Mouse (Mus musculus) kidney, embryonic 14.5 days (tissue): ENCODE data around the gene Creld1. TPM values are rescaled to one million over a fixed set of nuclear protein-coding genes. Genes with fewer than 3 reads are reported as not detected.

Experiments used
- ATAC-seq: fragments of 200-750 bp; cut with Nextera tagmentation; 2 replicates; pipeline ENCODE4 v1.8.0; 2017; ENCODE audit warnings: moderate number of reproducible peaks, mild to moderate bottlenecking, moderate TSS enrichment, moderate library complexity; ENCODE audit not compliant: low FRiP score, low TSS enrichment
- H3K27ac ChIP-seq: fragments of 300-500 bp; sonication (generic); 2 replicates; pipeline ENCODE4 v1.5.1; 2014; ENCODE audit warnings: low read depth, mild to moderate bottlenecking, low read length, moderate library complexity, mixed read lengths
- H3K27me3 ChIP-seq: fragments of 300-500 bp; sonication (generic); 2 replicates; pipeline ENCODE4 v1.6.1; 2014; ENCODE audit warnings: mild to moderate bottlenecking, low read length; ENCODE audit not compliant: control insufficient read depth, insufficient read depth
- H3K36me3 ChIP-seq: fragments of 300-500 bp; sonication (generic); 2 replicates; pipeline ENCODE4 v1.6.1; 2014; ENCODE audit warnings: low read length, mixed read lengths; ENCODE audit not compliant: control insufficient read depth, insufficient read depth
- H3K4me1 ChIP-seq: fragments of 300-500 bp; sonication (generic); 2 replicates; pipeline ENCODE4 v1.6.1; 2014; ENCODE audit warnings: low read length, mixed read lengths; ENCODE audit not compliant: control insufficient read depth, insufficient read depth
- H3K4me2 ChIP-seq: fragments of 300-500 bp; sonication (generic); replicated peaks from 2 replicates; pipeline ENCODE4 v1.6.1; 2014; ENCODE audit warnings: low read depth, mild to moderate bottlenecking, low read length
- H3K4me3 ChIP-seq: fragments of 300-500 bp; sonication (generic); 2 replicates; pipeline ENCODE4 v1.5.1; 2014; ENCODE audit warnings: mild to moderate bottlenecking, low read length
- H3K9ac ChIP-seq: fragments of 300-500 bp; sonication (generic); 2 replicates; pipeline ENCODE4 v1.6.1; 2014; ENCODE audit warnings: low read depth, mild to moderate bottlenecking, low read length, moderate library complexity
- H3K9me3 ChIP-seq: fragments of 300-500 bp; sonication (generic); 2 replicates; pipeline ENCODE4 v1.6.1; 2016; ENCODE audit warnings: low read length; ENCODE audit not compliant: control insufficient read depth
- WGBS: fragments of 180-500 bp; shearing (Covaris S2); extraction: QIAGEN DNeasy Blood & Tissue Kit; methylation state at CpG from one replicate; pipeline ENCODE4 v1.1.7; 2014; 5-methylcytosine and 5-hydroxymethylcytosine counted together
- polyA plus RNA-seq: library from polyadenylated mRNA; unstranded; fragments of >200 nt; fragmentation: Nextera tagmentation; extraction: Ambion mirVana; gene quantifications from 2 replicates; pipeline ENCODE4 v1.2.1, GENCODE M21; 2014

Gene Creld1
- polyA plus RNA-seq, 1 experiment from 2014 or later, result 25.4 TPM

- Histone ChIP-seq H3K9me3 (no peaks in the 10 kb centered on the region), H3K4me3 (peak overlapping the region; percentile 70), H3K9ac (peak overlapping the region; percentile 92), H3K36me3 (peaks cover 14% of the 10 kb centered on the region), H3K4me1 (peaks cover 6% of the 10 kb centered on the region; the same call in 1 of the 2 replicates), H3K4me2 (peak overlapping the region; percentile 80), H3K27me3 (no peaks in the 10 kb centered on the region), H3K27ac (peak overlapping the region; percentile 3; the same call in 1 of the 2 replicates)
- WGBS, result 42% methylated on average over 9 of the region's 9 CpGs
- ATAC-seq, result no peak
These were observed 41.0 kb upstream of the Creld1 start for GRCm38 (mm10) chr6:113442087-113442441.

DNA sequence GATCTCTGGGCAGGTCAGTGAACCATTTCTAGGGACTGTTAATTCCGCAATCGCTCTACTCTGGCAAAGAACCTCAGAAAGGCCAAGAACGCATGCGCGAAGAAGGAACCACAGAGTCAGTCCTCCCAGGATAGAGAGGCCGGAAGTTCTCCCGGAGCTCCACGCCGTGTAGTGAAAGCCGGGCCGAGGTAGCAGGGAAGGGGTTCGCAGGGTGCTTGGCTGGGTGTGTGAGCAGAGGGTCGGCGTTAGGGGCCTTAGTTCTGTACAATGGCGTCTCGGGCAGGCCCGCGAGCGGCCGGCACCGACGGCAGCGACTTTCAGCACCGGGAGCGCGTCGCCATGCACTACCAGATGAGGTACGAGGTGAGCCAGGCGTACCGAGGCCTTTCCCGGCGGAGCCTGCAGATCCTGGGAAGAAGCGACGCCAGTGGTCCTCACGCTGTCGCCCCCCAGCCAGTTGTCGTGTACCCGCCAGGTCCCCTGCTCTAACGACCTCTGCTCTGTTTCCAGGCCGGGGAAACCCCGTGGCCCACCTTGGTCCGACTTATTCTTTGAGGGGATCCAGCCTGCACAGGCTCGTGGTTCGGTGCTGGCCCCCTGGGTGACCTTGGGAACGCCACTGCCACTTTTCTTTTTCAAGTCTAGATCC lies 40.5 kb upstream of the Creld1 start, which contains the start of gene Jagn1:
Gene Jagn1 (plus strand): TSS at position 128 of the 649 bp plus-strand sequence.
- Histone ChIP-seq H3K9ac (peak within 1 kb of the TSS; percentile 92), H3K9me3 (no peaks in the 10 kb centered on the region), H3K4me3 (peak within 1 kb of the TSS; percentile 70), H3K27me3 (no peaks in the 10 kb centered on the region), H3K4me2 (peak within 1 kb of the TSS; percentile 80), H3K36me3 (peaks cover 19% of the 10 kb centered on the region), H3K4me1 (peaks cover 6% of the 10 kb centered on the region; the same call in 1 of the 2 replicates), H3K27ac (peak within 1 kb of the TSS; percentile 21; the same call in 1 of the 2 replicates)
- peak; percentile 91 for ATAC-seq
- WGBS, result under 1% methylated on average over 45 of the region's 45 CpGs

DNA sequence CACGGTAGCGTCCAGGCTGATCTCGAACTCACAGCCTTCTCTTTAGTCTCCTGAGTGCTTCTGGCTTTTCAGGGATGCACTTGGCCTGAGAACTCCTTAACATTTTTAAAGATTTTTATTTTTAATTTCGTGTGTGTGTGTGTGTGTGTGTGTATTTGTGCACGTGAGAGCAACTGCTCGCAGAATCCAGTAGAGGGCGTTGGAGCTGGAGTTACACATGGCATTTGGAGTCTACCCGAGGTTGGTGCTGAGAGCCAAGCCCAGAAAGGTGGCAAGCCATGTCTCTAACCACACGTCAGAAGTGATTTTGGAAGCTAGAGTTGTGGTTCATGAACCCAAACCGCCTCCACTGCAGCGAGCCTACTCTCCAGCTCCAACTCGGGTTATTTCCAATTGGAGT lies 40.0 kb upstream of the Creld1 start:
- peak overlapping the region; percentile 80 for H3K4me2 ChIP-seq
- peaks cover 24% of the 10 kb centered on the region for H3K36me3 ChIP-seq
- H3K9ac ChIP-seq, result peak overlapping the region; percentile 92
- H3K4me3 ChIP-seq, result peak overlapping the region; percentile 70
- H3K27ac ChIP-seq, result peak overlapping the region; percentile 21; the same call in 1 of the 2 replicates
- WGBS, result 51% methylated on average over 12 of the region's 12 CpGs
- H3K4me1 ChIP-seq, result peaks cover 6% of the 10 kb centered on the region; the same call in 1 of the 2 replicates
- ATAC-seq, result 0 out of 2 replicates have a peak, but pooled peaks have one; percentile 14
- H3K27me3 ChIP-seq, result no peaks in the 10 kb centered on the region
- no peaks in the 10 kb centered on the region for H3K9me3 ChIP-seq

DNA sequence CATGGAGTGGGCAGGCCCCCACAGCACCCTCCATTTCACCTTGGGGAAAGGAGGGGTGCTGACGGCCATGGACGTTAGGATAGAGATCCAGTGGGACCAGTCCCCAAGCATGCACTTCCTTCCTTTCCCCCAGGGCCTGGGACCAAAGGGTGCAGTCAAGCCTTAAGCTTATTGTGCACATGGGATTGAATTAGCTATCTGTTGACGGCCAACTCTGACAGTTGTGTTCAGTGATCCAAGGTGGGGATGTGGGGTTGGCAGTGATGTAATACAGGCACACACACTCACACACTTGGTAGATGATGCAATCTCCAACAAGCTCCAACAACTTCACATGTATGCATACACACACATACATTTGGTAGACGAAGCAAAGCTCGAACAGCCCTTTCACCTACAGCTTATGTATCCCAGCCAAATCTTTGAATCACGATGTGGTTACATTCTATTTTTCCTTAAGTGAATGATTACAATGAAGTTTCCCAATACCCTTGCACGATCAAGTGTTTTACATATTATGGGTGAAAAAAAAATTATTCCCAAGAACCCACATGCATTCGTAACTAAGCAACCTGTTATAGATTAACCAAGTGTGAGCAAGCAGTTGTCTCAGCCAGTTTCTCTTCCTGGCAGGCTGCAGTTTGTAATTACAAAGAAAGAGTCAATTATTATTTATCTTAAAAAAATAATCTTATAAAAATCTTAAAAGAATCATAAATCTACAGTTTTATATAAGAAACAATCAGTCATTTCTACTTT lies 38.7 kb upstream of the Creld1 start:
- no peak overlapping the region for H3K4me2 ChIP-seq
- peak; percentile 19; the same call in 1 of the 2 replicates for ATAC-seq
- H3K9me3 ChIP-seq, result no peaks in the 10 kb centered on the region
- H3K36me3 ChIP-seq, result peaks cover 34% of the 10 kb centered on the region
- no peaks in the 10 kb centered on the region for H3K27me3 ChIP-seq
- no peak overlapping the region for H3K4me3 ChIP-seq
- peak overlapping the region; percentile 65 for H3K27ac ChIP-seq
- H3K9ac ChIP-seq, result no peak overlapping the region
- H3K4me1 ChIP-seq, result peaks cover 6% of the 10 kb centered on the region; the same call in 1 of the 2 replicates
- 72% methylated on average over 6 of the region's 8 CpGs for WGBS

- Histone ChIP-seq H3K9ac (no peak overlapping the region), H3K27me3 (no peaks in the 10 kb centered on the region), H3K9me3 (no peaks in the 10 kb centered on the region), H3K4me2 (no peak overlapping the region), H3K4me3 (no peak overlapping the region), H3K4me1 (peaks cover 6% of the 10 kb centered on the region; the same call in 1 of the 2 replicates), H3K27ac (no peak overlapping the region), H3K36me3 (peaks cover 34% of the 10 kb centered on the region)
- WGBS, result 96% methylated on average over 4 of the region's 4 CpGs
- ATAC-seq, result no peak
These were observed 35.5 kb upstream of the Creld1 start for GRCm38 (mm10) chr6:113447639-113448038.

GRCm38 (mm10) chr6:113451839-113452238 lies 31.3 kb upstream of the Creld1 start:
- H3K36me3 ChIP-seq, result peaks cover 22% of the 10 kb centered on the region
- H3K4me2 ChIP-seq, result no peak overlapping the region
- no peak overlapping the region for H3K4me3 ChIP-seq
- WGBS, result 80% methylated on average over 2 of the region's 2 CpGs
- H3K9me3 ChIP-seq, result no peaks in the 10 kb centered on the region
- no peaks in the 10 kb centered on the region for H3K4me1 ChIP-seq
- ATAC-seq, result no peak
- no peak overlapping the region for H3K9ac ChIP-seq
- H3K27ac ChIP-seq, result no peak overlapping the region
- H3K27me3 ChIP-seq, result no peaks in the 10 kb centered on the region

GRCm38 (mm10) chr6:113455007-113455406 lies 28.1 kb upstream of the Creld1 start:
- 48% methylated on average over 5 of the region's 5 CpGs for WGBS
- H3K4me1 ChIP-seq, result no peaks in the 10 kb centered on the region

DNA sequence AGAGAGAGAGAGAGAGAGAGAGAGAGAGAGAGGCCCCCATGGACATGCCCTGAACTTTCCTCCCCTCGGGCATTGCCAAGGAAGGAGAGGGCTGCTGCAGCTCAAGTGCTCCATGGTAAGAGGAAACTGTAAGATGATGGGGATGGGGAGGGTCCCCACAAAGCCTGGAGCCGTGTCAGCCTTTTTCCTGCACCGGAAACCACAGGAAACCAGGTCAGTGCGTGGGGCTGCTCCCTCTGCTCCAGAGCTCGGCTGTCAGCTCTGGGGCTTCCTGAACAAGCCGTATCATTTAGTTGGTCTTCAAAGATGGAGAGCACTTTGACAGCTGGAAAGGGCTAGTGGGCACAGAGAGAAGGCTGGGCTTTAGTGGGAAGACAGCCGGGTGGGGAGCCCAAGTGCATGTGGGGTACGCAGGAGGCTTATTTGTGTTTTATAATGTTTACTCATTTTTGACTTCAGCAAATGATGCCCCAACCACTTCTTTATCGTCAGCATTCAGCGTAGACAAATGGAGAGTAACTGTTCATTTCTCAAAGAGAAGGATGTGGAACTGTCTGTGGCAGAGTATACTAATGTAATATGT lies 25.1 kb upstream of the Creld1 start, which contains the start of gene Il17re:
Gene Il17re (plus strand): TSS at position 533 of the 583 bp plus-strand sequence.
- H3K27me3 ChIP-seq, result no peaks in the 10 kb centered on the region
- peak within 1 kb of the TSS; percentile 0; the same call in 1 of the 2 replicates for H3K4me2 ChIP-seq
- no peaks in the 10 kb centered on the region for H3K9me3 ChIP-seq
- 52% methylated on average over 10 of the region's 10 CpGs for WGBS
- no peaks in the 10 kb centered on the region for H3K4me1 ChIP-seq
- H3K9ac ChIP-seq, result no peak within 1 kb of the TSS
- ATAC-seq, result no peak
- no peaks in the 10 kb centered on the region for H3K36me3 ChIP-seq
- no peak within 1 kb of the TSS for H3K4me3 ChIP-seq
- no peak within 1 kb of the TSS for H3K27ac ChIP-seq

More at GRCm38 (mm10) chr6:113455007-113455406, 28.1 kb upstream of the Creld1 start:
- no peaks in the 10 kb centered on the region for H3K36me3 ChIP-seq
- no peaks in the 10 kb centered on the region for H3K9me3 ChIP-seq
- no peak overlapping the region for H3K4me3 ChIP-seq
- H3K27ac ChIP-seq, result no peak overlapping the region
- H3K27me3 ChIP-seq, result no peaks in the 10 kb centered on the region
- no peak for ATAC-seq
- H3K4me2 ChIP-seq, result no peak overlapping the region
- no peak overlapping the region for H3K9ac ChIP-seq
